Mouse (Mus musculus) liver, embryonic 14.5 days (tissue): ENCODE data around the gene 4933427D14Rik. TPM values are rescaled to one million over a fixed set of nuclear protein-coding genes. Genes with fewer than 3 reads are reported as not detected.

Experiments used
- ATAC-seq: fragments of 200-750 bp; cut with Nextera tagmentation; 2 replicates; pipeline ENCODE4 v1.8.0; 2017; ENCODE audit warnings: moderate number of reproducible peaks, mild to moderate bottlenecking, moderate library complexity; ENCODE audit not compliant: insufficient read depth
- DNase-seq, 3 experiments: peaks; one replicate each; pipeline ENCODE4 v3.0.0-alpha.2; 2012 to 2013; ENCODE audit warnings: low read depth in 3 of 3, low spot score in 3 of 3
- H3K27ac ChIP-seq: fragments of 300-500 bp; sonication (generic); 2 replicates; pipeline ENCODE4 v1.5.1; 2014; ENCODE audit warnings: moderate library complexity, mild to moderate bottlenecking, control low read depth, inconsistent platforms
- H3K27me3 ChIP-seq: fragments of 300-500 bp; sonication (generic); 2 replicates; pipeline ENCODE4 v1.6.1; 2014; ENCODE audit warnings: mild to moderate bottlenecking, low read length, moderate library complexity; ENCODE audit not compliant: control insufficient read depth, insufficient read depth
- H3K36me3 ChIP-seq: fragments of 300-500 bp; sonication (generic); replicated peaks from 2 replicates; pipeline ENCODE4 v1.6.1; 2014; ENCODE audit warnings: low read depth; ENCODE audit not compliant: control insufficient read depth, insufficient read depth
- H3K4me1 ChIP-seq, 2 experiments: fragments of 200-500 bp in 1 of 2; fragments of 300-500 bp in 1 of 2; sonication (generic) in 1 of 2; replicated peaks; 2 replicates each; pipeline ENCODE4 v1.6.1; 2012 to 2014; ENCODE audit warnings: antibody characterized with exemption in 1 of 2, inconsistent platforms in 1 of 2, low read length in 1 of 2; ENCODE audit not compliant: control insufficient read depth in 2 of 2, insufficient read depth in 2 of 2
- H3K4me2 ChIP-seq: fragments of 300-500 bp; sonication (generic); 2 replicates; pipeline ENCODE4 v1.6.1; 2014; ENCODE audit warnings: low read depth, mild to moderate bottlenecking, control low read depth, moderate library complexity
- H3K4me3 ChIP-seq, 2 experiments: fragments of 200-500 bp in 1 of 2; fragments of 300-500 bp in 1 of 2; sonication (generic) in 1 of 2; 2 replicates each; pipeline ENCODE4 v1.5.1; 2012 to 2014; ENCODE audit warnings: low read depth in 2 of 2, low read length in 2 of 2, mild to moderate bottlenecking in 2 of 2, control low read depth in 1 of 2, inconsistent platforms in 1 of 2, moderate library complexity in 1 of 2; ENCODE audit not compliant: insufficient read depth in 1 of 2
- H3K9ac ChIP-seq: fragments of 300-500 bp; sonication (generic); replicated peaks from 2 replicates; pipeline ENCODE4 v1.6.1; 2014; ENCODE audit warnings: mild to moderate bottlenecking, control low read depth, moderate library complexity
- H3K9me3 ChIP-seq: fragments of 300-500 bp; sonication (generic); 2 replicates; pipeline ENCODE4 v1.6.1; 2016; ENCODE audit warnings: low read length, mixed read lengths; ENCODE audit not compliant: control insufficient read depth
- CTCF ChIP-seq: IDR thresholded peaks from 2 replicates; pipeline ENCODE4 v1.5.1; 2016; ENCODE audit warnings: antibody characterized with exemption, low read depth, control low read depth
- EP300 ChIP-seq: IDR thresholded peaks from 2 replicates; pipeline ENCODE4 v1.6.1; 2016; ENCODE audit warnings: antibody characterized with exemption, low read depth
- WGBS: fragments of 180-500 bp; shearing (Covaris S2); extraction: QIAGEN DNeasy Blood & Tissue Kit; methylation state at CpG from one replicate; pipeline ENCODE4 v1.1.7; 2014; ENCODE audit not compliant: insufficient replicate concordance; 5-methylcytosine and 5-hydroxymethylcytosine counted together
- polyA plus RNA-seq, 2 experiments: library from polyadenylated mRNA; depleted of rRNA in 1 of 2; stranded (reverse) in 1 of 2; unstranded in 1 of 2; fragments of >200 nt; fragmentation: Nextera tagmentation in 1 of 2; extraction: Ambion mirVana in 1 of 2; gene quantifications; 2 replicates each; pipeline versions ENCODE4 v1.2.1 to v1.2.3; 2012 to 2014

The 4933427D14Rik gene
- polyA plus RNA-seq, 2 experiments, result 2.3 to 2.8 TPM

DNA sequence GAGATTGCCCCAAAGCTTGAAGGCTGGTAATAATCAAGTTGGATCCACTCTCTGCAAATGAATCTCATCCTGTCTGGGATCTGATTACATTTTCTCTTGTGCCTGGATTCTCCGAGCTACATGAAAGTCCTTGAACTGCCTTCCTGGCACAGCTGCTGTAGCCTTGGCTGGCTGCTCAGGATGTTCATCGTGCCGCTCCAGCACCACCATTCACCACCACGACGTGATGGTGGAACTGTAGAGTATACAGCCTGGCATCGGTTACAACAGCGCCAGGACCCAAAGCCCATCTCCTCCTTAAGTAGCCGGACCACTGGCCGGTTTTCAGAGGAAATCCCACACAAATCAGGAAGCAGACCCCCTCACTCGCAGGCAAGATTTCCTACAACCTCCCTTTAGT is 74.2 kb downstream of the 4933427D14Rik start:
- no peak overlapping the region for H3K4me3 ChIP-seq
- H3K27ac ChIP-seq, result no peak overlapping the region
- 49% methylated on average over 10 of the region's 10 CpGs for WGBS
- H3K36me3 ChIP-seq, result no peaks in the 10 kb centered on the region
- ATAC-seq (no peak), DNase-seq (no peak)
- 0 out of 4 replicates have a peak, but pooled peaks cover 0 to 2% of the 10 kb centered on the region in 2 experiments for H3K4me1 ChIP-seq
- no peak overlapping the region for H3K9ac ChIP-seq
- no peak for TF ChIP-seq CTCF
- no peak for TF ChIP-seq EP300
- peaks cover 39% of the 10 kb centered on the region for H3K27me3 ChIP-seq
- H3K9me3 ChIP-seq, result no peaks in the 10 kb centered on the region
- H3K4me2 ChIP-seq, result no peak overlapping the region

DNA sequence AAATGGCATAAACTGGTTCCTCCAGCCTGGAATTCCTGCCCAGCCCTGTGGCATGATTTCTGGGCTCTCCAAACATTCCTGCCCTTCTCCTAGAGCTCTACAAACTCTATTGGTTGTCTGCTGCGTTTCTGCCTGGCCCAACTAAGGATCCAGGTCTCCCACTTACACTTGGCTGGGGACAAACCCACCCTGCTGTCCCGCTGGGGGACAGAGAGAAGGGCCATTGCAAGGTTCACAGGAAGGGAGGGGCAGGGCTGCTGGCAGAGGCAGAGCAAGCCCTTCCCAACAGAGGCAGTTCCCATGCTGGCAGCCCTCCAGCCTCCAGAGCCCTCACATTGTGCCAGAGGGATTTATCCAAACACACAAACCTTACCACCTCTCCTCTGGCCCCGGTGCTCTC is 75.0 kb downstream of the 4933427D14Rik start:
- no peak overlapping the region for H3K4me3 ChIP-seq
- H3K36me3 ChIP-seq, result no peaks in the 10 kb centered on the region
- H3K4me2 ChIP-seq, result no peak overlapping the region
- ATAC-seq (no peak), DNase-seq (no peak)
- no peaks in the 10 kb centered on the region for H3K9me3 ChIP-seq
- H3K4me1 ChIP-seq, result 0 out of 4 replicates have a peak, but pooled peaks cover 0 to 2% of the 10 kb centered on the region in 2 experiments
- 17% methylated on average over 3 of the region's 3 CpGs for WGBS
- H3K9ac ChIP-seq, result no peak overlapping the region
- H3K27me3 ChIP-seq, result peaks cover 38% of the 10 kb centered on the region
- no peak for TF ChIP-seq EP300
- H3K27ac ChIP-seq, result no peak overlapping the region

DNA sequence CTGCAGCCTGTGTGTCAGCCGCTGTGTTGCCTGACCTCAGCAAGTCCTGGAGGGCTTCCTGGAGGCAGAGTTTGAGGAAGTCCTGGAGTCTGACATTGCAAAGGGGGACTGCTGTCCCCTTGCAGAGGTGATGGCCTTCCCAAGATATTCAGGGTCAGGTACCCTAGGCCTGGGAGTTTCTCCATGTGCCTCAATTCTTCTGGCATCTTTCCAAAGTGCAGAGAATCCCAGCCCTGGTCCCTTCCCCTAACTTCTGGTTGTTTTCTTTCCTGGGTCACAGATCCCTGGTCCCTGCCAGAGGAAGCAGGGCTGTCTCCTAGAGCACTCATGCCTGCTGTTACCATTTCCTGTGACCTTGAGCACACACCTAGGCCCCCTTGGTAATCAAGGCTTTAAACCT is 75.6 kb downstream of the 4933427D14Rik start:
- H3K36me3 ChIP-seq, result no peaks in the 10 kb centered on the region
- TF ChIP-seq CTCF (no peak), EP300 (no peak)
- 0 out of 4 replicates have a peak, but pooled peaks cover 0 to 2% of the 10 kb centered on the region in 2 experiments for H3K4me1 ChIP-seq
- no peaks in the 10 kb centered on the region for H3K9me3 ChIP-seq
- peaks cover 32% of the 10 kb centered on the region for H3K27me3 ChIP-seq
- H3K4me3 ChIP-seq, result no peak overlapping the region
- H3K4me2 ChIP-seq, result no peak overlapping the region
- H3K9ac ChIP-seq, result no peak overlapping the region
- ATAC-seq (no peak), DNase-seq (no peak)
- H3K27ac ChIP-seq, result no peak overlapping the region
- WGBS, result 57% methylated on average over 1 of the region's 1 CpGs

DNA sequence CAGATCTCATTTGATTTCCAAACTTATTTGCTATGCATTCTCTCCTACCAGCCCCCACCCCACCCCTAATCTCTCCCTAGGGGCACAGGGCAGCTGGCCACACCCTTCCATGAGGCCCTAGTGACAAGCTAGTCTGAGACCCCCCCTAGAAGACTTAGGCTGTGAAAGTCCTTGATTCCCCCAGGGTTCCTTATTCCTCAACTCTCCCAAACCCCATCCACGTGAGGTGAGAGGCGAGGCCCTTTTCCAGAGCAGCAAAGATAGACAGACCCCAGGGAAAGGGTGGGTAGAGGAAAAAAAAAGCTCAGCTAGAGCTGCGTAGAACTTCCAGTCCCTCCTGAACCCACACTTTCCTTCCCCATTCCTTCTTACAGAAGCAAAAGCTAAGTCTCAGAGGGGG is 76.4 kb downstream of the 4933427D14Rik start:
- H3K4me1 ChIP-seq, result 0 out of 4 replicates have a peak, but pooled peaks cover 0 to 2% of the 10 kb centered on the region in 2 experiments
- H3K4me3 ChIP-seq, result no peak overlapping the region
- ATAC-seq, result no peak
- no peaks in the 10 kb centered on the region for H3K9me3 ChIP-seq
- no peak overlapping the region for H3K4me2 ChIP-seq
- H3K27ac ChIP-seq, result no peak overlapping the region
- H3K36me3 ChIP-seq, result no peaks in the 10 kb centered on the region
- TF ChIP-seq CTCF (no peak), EP300 (no peak)
- 59% methylated on average over 3 of the region's 3 CpGs for WGBS
- DNase-seq, result no peak
- no peak overlapping the region for H3K9ac ChIP-seq
- peaks cover 24% of the 10 kb centered on the region for H3K27me3 ChIP-seq

DNA sequence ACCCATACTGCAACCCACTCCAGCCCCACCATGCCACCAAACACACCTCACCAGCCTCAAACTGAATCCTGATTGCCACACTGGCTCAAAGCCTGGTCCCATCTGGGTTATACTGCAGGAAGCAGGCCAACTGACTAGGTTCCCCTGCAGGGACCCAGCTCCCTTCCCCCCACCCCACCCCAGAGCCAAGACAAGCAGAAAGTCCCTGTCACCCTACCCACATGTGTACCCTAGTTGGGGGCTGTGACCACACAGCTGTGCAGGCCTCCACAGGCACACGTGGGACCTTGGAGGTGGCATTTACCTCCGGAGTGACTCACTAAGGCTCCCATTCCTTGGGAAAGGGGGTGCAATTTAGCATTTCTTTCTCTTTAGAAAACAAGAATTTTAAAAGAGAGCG is 76.8 kb downstream of the 4933427D14Rik start:
- no peak overlapping the region for H3K4me3 ChIP-seq
- H3K4me2 ChIP-seq, result no peak overlapping the region
- DNase-seq, result no peak
- H3K9ac ChIP-seq, result no peak overlapping the region
- H3K4me1 ChIP-seq, result 0 out of 4 replicates have a peak, but pooled peaks cover 0 to 2% of the 10 kb centered on the region in 2 experiments
- no peak for ATAC-seq
- TF ChIP-seq EP300 (no peak), CTCF (no peak)
- H3K9me3 ChIP-seq, result no peaks in the 10 kb centered on the region
- no peaks in the 10 kb centered on the region for H3K36me3 ChIP-seq
- peaks cover 20% of the 10 kb centered on the region for H3K27me3 ChIP-seq
- 46% methylated on average over 3 of the region's 3 CpGs for WGBS
- H3K27ac ChIP-seq, result no peak overlapping the region
